Mouse (Mus musculus) small intestine, adult 2 months (tissue): ENCODE results near the gene Ube4b. TPM values are rescaled to one million over a fixed set of nuclear protein-coding genes. Genes with fewer than 3 reads are reported as not detected.

Experiments
- H3K27ac ChIP-seq: fragments of 200-500 bp; 2 replicates; pipeline ENCODE4 v1.5.1; 2012; ENCODE audit warnings: low read depth, low read length, control low read depth, inconsistent platforms; ENCODE audit not compliant: insufficient read depth
- H3K27me3 ChIP-seq: fragments of 200-500 bp; 2 replicates; pipeline ENCODE4 v1.6.1; 2012; ENCODE audit warnings: mild to moderate bottlenecking, moderate library complexity, low read length, inconsistent platforms; ENCODE audit not compliant: control insufficient read depth, insufficient read depth
- H3K36me3 ChIP-seq: fragments of 200-500 bp; 2 replicates; pipeline ENCODE4 v1.6.1; 2012; ENCODE audit warnings: mild to moderate bottlenecking, low read length, control low read depth, inconsistent platforms; ENCODE audit not compliant: control insufficient read depth, insufficient read depth
- H3K4me1 ChIP-seq: fragments of 200-500 bp; 2 replicates; pipeline ENCODE4 v1.6.1; 2012; ENCODE audit warnings: low read length, inconsistent platforms, mixed read lengths; ENCODE audit not compliant: control insufficient read depth, insufficient read depth, insufficient read length
- H3K4me3 ChIP-seq: fragments of 200-500 bp; 2 replicates; pipeline ENCODE4 v1.5.1; 2012; ENCODE audit warnings: low read depth, mild to moderate bottlenecking, control low read depth, inconsistent platforms, low read length, moderate library complexity
- CTCF ChIP-seq: fragments of 200-500 bp; IDR thresholded peaks from 2 replicates; pipeline ENCODE4 v1.5.1; 2012; ENCODE audit warnings: low read depth, mild to moderate bottlenecking, control low read depth, inconsistent platforms, low read length, moderate library complexity, mixed read lengths; ENCODE audit not compliant: insufficient replicate concordance, insufficient read length; ENCODE audit errors: extremely low read depth
- POLR2A ChIP-seq: fragments of 200-500 bp; IDR thresholded peaks from 2 replicates; pipeline ENCODE4 v1.6.1; 2012; ENCODE audit warnings: low read depth, mild to moderate bottlenecking, control low read depth, inconsistent platforms, low read length, moderate library complexity
- WGBS: fragments of 180-500 bp; shearing (Covaris S2); methylation state at CpG from one replicate; pipeline ENCODE4 v1.1.7; 2018; 5-methylcytosine and 5-hydroxymethylcytosine counted together
- polyA plus RNA-seq: library from polyadenylated mRNA; depleted of rRNA; stranded (reverse); fragments of >200 nt; gene quantifications from 2 replicates; pipeline ENCODE4 v1.2.3, GENCODE M21; 2012

Ube4b gene
- polyA plus RNA-seq, 1 experiment: 115 TPM

DNA sequence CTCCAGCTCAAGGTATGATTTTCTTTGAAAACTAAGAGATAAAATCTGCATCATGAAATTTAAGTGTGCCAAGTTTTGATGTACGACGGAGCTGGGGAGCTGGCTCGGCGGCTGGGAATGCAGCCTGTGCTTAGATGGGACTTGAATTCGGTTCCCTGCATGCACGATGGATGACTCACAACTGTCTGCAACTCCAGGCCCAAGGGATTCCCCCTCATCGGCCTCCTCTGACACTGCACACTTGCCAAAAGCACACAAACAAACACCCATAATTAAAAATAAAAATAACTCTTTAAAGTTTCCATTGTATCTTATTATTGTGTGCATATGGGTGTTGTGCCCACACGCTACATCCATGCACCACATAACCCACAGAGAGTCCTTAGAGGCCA is 25.0 kb downstream of the Ube4b start:
- H3K27me3 ChIP-seq: no peaks in the 10 kb centered on the region
- peak overlapping the region; percentile 81 for H3K27ac ChIP-seq
- H3K4me1 ChIP-seq: peaks cover 56% of the 10 kb centered on the region

DNA sequence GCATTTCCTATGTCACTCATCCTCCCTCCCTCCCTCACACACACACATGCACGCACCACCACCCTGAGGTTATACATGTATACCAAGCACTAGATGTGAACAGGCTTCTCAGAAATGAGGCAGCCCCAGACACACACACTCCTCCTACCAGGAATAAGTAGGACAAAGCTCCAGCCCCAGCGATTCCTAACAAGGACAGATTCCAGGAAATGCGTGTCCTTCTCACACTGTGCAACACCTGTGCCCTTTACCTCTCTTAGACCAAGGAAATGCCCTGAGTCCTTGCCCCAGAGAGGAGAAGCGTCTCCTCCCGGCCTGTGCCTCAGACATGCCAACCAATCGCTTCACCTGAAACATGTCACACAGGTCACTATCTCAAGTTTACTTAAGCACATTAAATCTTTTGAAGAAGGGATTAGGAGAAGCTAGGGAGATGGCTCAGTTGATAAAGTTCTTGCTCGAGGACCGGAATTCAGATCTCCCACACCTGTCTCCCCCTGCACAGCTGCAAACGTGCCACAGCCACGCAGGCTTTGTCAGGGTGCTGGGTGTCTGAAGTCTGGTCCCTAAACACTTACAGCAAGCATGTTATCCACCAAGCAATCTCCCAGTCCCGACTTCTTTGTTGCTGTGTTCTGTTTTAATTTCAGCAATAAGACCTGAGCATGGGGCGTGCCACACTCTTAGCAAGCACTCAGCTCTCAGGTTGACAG is 25.5 kb downstream of the Ube4b start:
- TF ChIP-seq POLR2A (no peak), CTCF (no peak)
- 28% methylated on average over 12 of the region's 12 CpGs for WGBS
- H3K4me1 ChIP-seq: peaks cover 57% of the 10 kb centered on the region
- no peaks in the 10 kb centered on the region for H3K27me3 ChIP-seq
- peaks cover 8% of the 10 kb centered on the region for H3K36me3 ChIP-seq
- no peak overlapping the region for H3K4me3 ChIP-seq
- peak overlapping the region; percentile 81 for H3K27ac ChIP-seq

More for the DNA sequence above, 25.0 kb downstream of the Ube4b start:
- H3K36me3 ChIP-seq: peaks cover 8% of the 10 kb centered on the region
- TF ChIP-seq CTCF (no peak), POLR2A (no peak)
- no peak overlapping the region for H3K4me3 ChIP-seq
- WGBS: 28% methylated on average over 8 of the region's 8 CpGs

DNA sequence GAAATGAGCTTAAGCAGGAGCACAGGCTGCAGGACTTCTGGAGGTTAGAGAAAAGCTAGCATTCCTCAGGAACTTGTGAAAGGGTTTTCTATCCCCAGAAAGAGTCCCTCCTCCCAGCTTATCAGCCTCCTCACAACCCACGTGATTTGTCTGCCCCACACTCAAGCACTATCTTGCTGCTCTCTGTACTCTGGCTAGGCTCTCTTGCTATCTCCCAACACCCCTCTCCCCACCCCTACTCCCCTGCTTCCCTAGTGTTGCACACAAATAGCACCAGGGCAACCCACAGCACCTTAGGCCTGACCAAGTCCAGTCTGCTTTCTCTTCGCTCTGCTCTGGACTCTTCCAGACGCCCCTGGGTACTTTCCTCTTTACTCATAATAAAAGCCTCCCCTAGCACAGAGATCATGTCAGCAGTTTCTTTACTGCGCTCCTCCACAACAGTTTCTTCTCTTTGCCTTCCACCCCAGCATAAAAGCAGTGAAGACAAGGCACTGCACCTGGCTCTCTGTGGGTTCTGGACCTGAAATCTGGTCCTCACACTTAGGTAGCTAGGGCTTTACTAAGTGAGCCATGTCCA is 27.1 kb downstream of the Ube4b start:
- Histone ChIP-seq H3K36me3 (peaks cover 9% of the 10 kb centered on the region), H3K27ac (peak overlapping the region; percentile 95), H3K4me1 (peaks cover 62% of the 10 kb centered on the region), H3K4me3 (no peak overlapping the region), H3K27me3 (no peaks in the 10 kb centered on the region)
- TF ChIP-seq POLR2A (no peak), CTCF (no peak)
- 22% methylated on average over 4 of the region's 4 CpGs for WGBS

DNA sequence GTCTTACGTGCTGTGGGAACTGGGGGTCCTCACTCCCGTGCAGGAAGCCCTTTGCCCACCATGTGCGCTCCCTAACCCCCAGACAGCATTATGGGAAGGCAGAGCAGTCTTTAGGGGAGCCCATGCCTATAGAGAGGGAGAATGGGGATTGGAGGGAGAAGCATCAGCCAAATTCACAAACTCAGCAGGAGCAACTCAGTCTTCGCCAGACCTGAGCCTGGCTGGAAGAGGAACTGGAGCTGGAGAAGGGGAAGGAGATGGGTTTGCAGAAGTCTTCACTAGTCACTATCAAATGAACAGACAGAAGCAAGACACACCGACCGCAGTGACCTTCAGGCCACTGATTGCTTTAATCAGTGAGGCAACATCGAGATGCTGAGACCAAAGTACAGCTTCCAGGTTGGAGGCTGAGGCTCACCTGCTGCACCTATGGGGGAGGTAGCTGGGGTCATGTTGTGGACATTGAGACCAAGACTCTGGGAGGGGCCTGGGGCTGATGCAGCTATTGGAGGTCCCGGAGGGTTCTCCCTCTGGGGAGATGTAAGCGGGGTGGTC is 28.3 kb downstream of the Ube4b start:
- Histone ChIP-seq H3K27ac (peak overlapping the region; percentile 95), H3K27me3 (no peaks in the 10 kb centered on the region), H3K4me1 (peaks cover 63% of the 10 kb centered on the region), H3K36me3 (peaks cover 9% of the 10 kb centered on the region), H3K4me3 (no peak overlapping the region)
- TF ChIP-seq CTCF (no peak), POLR2A (no peak)
- WGBS: 62% methylated on average over 9 of the region's 9 CpGs

GRCm38 (mm10) chr4:149396433-149397306 is 29.9 kb downstream of the Ube4b start:
- Histone ChIP-seq H3K27ac (peak overlapping the region; percentile 73), H3K27me3 (no peaks in the 10 kb centered on the region), H3K4me3 (no peak overlapping the region), H3K36me3 (peaks cover 9% of the 10 kb centered on the region), H3K4me1 (peaks cover 68% of the 10 kb centered on the region)
- TF ChIP-seq CTCF (no peak), POLR2A (no peak)
- WGBS: 66% methylated on average over 21 of the region's 21 CpGs

- Histone ChIP-seq H3K27me3 (no peaks in the 10 kb centered on the region), H3K36me3 (peaks cover 9% of the 10 kb centered on the region), H3K4me1 (peaks cover 68% of the 10 kb centered on the region), H3K27ac (peak overlapping the region; percentile 74), H3K4me3 (no peak overlapping the region)
- WGBS: 40% methylated on average over 6 of the region's 6 CpGs
- TF ChIP-seq CTCF (no peak), POLR2A (no peak)
Observed at GRCm38 (mm10) chr4:149395581-149395980, 31.0 kb downstream of the Ube4b start.
